Mouse (Mus musculus) kidney, embryonic 16.5 days (tissue): ENCODE data around the gene Mcpt8. TPM values are rescaled to one million over a fixed set of nuclear protein-coding genes. Genes with fewer than 3 reads are reported as not detected.

ENCODE experiments used
- ATAC-seq: fragments of 200-750 bp; cut with Nextera tagmentation; 2 replicates; pipeline ENCODE4 v1.8.0; 2017; ENCODE audit warnings: moderate TSS enrichment; ENCODE audit not compliant: low FRiP score, low TSS enrichment
- H3K27ac ChIP-seq: fragments of 300-500 bp; sonication (generic); 2 replicates; pipeline ENCODE4 v1.5.1; 2014; ENCODE audit warnings: low read length
- H3K27me3 ChIP-seq: fragments of 300-500 bp; sonication (generic); 2 replicates; pipeline ENCODE4 v1.6.1; 2014; ENCODE audit warnings: low read length, control low read depth, mixed read lengths; ENCODE audit not compliant: insufficient read depth
- H3K36me3 ChIP-seq: fragments of 300-500 bp; sonication (generic); 2 replicates; pipeline ENCODE4 v1.6.1; 2014; ENCODE audit warnings: low read length, control low read depth, mixed read lengths; ENCODE audit not compliant: insufficient read depth
- H3K4me1 ChIP-seq: fragments of 300-500 bp; sonication (generic); 2 replicates; pipeline ENCODE4 v1.6.1; 2014; ENCODE audit warnings: low read length, control low read depth, mixed read lengths; ENCODE audit not compliant: insufficient read depth
- H3K4me2 ChIP-seq: fragments of 300-500 bp; sonication (generic); replicated peaks from 2 replicates; pipeline ENCODE4 v1.6.1; 2014; ENCODE audit warnings: low read depth, low read length
- H3K4me3 ChIP-seq: fragments of 300-500 bp; sonication (generic); 2 replicates; pipeline ENCODE4 v1.5.1; 2014; ENCODE audit warnings: mild to moderate bottlenecking, low read length
- H3K9ac ChIP-seq: fragments of 300-500 bp; sonication (generic); replicated peaks from 2 replicates; pipeline ENCODE4 v1.6.1; 2014; ENCODE audit warnings: low read length
- H3K9me3 ChIP-seq: fragments of 300-500 bp; sonication (generic); 2 replicates; pipeline ENCODE4 v1.6.1; 2016; ENCODE audit warnings: low read length, control low read depth
- WGBS: fragments of 180-500 bp; shearing (Covaris S2); extraction: QIAGEN DNeasy Blood & Tissue Kit; methylation state at CpG from one replicate; pipeline ENCODE4 v1.1.7; 2014; 5-methylcytosine and 5-hydroxymethylcytosine counted together
- microRNA-seq: library from miRNA; unstranded; fragments of <30 nt; microRNA quantifications from one replicate; pipeline ENCODE4, GENCODE M21; 2016
- polyA plus RNA-seq: library from polyadenylated mRNA; unstranded; fragments of >200 nt; fragmentation: Nextera tagmentation; extraction: Ambion mirVana; gene quantifications from 2 replicates; pipeline ENCODE4 v1.2.1, GENCODE M21; 2015

The Mcpt8 gene
- polyA plus RNA-seq, 1 experiment from 2014 or later, result 0.52 TPM

- ATAC-seq, result no peak
Measured at GRCm38 (mm10) chr14:56034433-56034832, 50.6 kb downstream of the Mcpt8 start.

More at GRCm38 (mm10) chr14:56034433-56034832, 50.6 kb downstream of the Mcpt8 start:
- Histone ChIP-seq H3K27me3 (no peaks in the 10 kb centered on the region), H3K4me2 (no peak overlapping the region), H3K4me3 (no peak overlapping the region), H3K9me3 (no peaks in the 10 kb centered on the region), H3K4me1 (no peaks in the 10 kb centered on the region), H3K27ac (no peak overlapping the region), H3K9ac (no peak overlapping the region), H3K36me3 (no peaks in the 10 kb centered on the region)
- 42% methylated on average over 2 of the region's 2 CpGs for WGBS

Small RNA genes within 50 kb of the gene (microRNA-seq; reads per million reads assigned to microRNA genes)
- gene Mir6949, result not detected

Other genes with a start within 250 kb of the Mcpt8 start
- gene Nynrin, start 231.3 kb downstream of the Mcpt8 start, polyA plus RNA-seq, result 22.5 and 25.1 TPM in 2 replicates
- gene Cbln3, start 200.9 kb downstream of the Mcpt8 start, polyA plus RNA-seq, result 0.42 and 0.74 TPM in 2 replicates
- gene Khnyn, start 200.3 kb downstream of the Mcpt8 start, polyA plus RNA-seq, result 18.7 and 19.3 TPM in 2 replicates
- 71.1 and 75.8 TPM in 2 replicates for gene Sdr39u1, start 185.0 kb downstream of the Mcpt8 start, polyA plus RNA-seq
- 2.0 and 2.3 TPM in 2 replicates for gene Cma1, start 140.6 kb downstream of the Mcpt8 start, polyA plus RNA-seq
- gene Cma2, start 134.3 kb downstream of the Mcpt8 start, polyA plus RNA-seq, result not detected in 2 replicates
- not detected in 2 replicates for gene Mcpt1, start 67.3 kb downstream of the Mcpt8 start, polyA plus RNA-seq
- gene Mcpt9, start 54.8 kb downstream of the Mcpt8 start, polyA plus RNA-seq, result not detected in 2 replicates
- gene Mcpt2, start 43.2 kb downstream of the Mcpt8 start, polyA plus RNA-seq, result 0.15 TPM in 1 of 2 replicates, not detected in the other
- not detected in 2 replicates for gene Mcpt4, start 23.0 kb downstream of the Mcpt8 start, polyA plus RNA-seq
- gene Ctsg, start 17.3 kb upstream of the Mcpt8 start, polyA plus RNA-seq, result not detected in 2 replicates
- gene Gzme, start 35.4 kb upstream of the Mcpt8 start, polyA plus RNA-seq, result not detected in 2 replicates
- not detected in 2 replicates for gene Gzmd, start 47.3 kb upstream of the Mcpt8 start, polyA plus RNA-seq
- gene Gzmg, start 74.3 kb upstream of the Mcpt8 start, polyA plus RNA-seq, result not detected in 2 replicates
- gene Gzmn, start 89.3 kb upstream of the Mcpt8 start, polyA plus RNA-seq, result not detected in 2 replicates
- not detected in 2 replicates for gene Gzmf, start 126.1 kb upstream of the Mcpt8 start, polyA plus RNA-seq
- gene Gzmc, start 149.4 kb upstream of the Mcpt8 start, polyA plus RNA-seq, result not detected in 2 replicates
- gene Gzmb, start 177.0 kb upstream of the Mcpt8 start, polyA plus RNA-seq, result 0.11 TPM in 1 of 2 replicates, not detected in the other